Mouse (Mus musculus) ES-Bruce4 (cell line): ENCODE results near the gene Wnk4.
A peak's percentile ranks its signal among the peaks of the same experiment; 100 is the strongest.

Source experiments
- CTCF ChIP-seq: IDR thresholded peaks from one replicate; pipeline ENCODE4 v1.8.1; 2011; ENCODE audit warnings: low read depth, low read length
- EP300 ChIP-seq: IDR thresholded peaks from 2 replicates; pipeline ENCODE4 v1.6.1; 2011; ENCODE audit warnings: low read depth, low read length; ENCODE audit not compliant: insufficient read depth

- TF ChIP-seq CTCF = peak; percentile 2
- TF ChIP-seq EP300 = no peak
These were observed 48.4 kb upstream of the Wnk4 start for GRCm38 (mm10) chr11:101211970-101212369.
